Mouse (Mus musculus): Measurements from ENCODE around the gene Asb6.

DNA sequence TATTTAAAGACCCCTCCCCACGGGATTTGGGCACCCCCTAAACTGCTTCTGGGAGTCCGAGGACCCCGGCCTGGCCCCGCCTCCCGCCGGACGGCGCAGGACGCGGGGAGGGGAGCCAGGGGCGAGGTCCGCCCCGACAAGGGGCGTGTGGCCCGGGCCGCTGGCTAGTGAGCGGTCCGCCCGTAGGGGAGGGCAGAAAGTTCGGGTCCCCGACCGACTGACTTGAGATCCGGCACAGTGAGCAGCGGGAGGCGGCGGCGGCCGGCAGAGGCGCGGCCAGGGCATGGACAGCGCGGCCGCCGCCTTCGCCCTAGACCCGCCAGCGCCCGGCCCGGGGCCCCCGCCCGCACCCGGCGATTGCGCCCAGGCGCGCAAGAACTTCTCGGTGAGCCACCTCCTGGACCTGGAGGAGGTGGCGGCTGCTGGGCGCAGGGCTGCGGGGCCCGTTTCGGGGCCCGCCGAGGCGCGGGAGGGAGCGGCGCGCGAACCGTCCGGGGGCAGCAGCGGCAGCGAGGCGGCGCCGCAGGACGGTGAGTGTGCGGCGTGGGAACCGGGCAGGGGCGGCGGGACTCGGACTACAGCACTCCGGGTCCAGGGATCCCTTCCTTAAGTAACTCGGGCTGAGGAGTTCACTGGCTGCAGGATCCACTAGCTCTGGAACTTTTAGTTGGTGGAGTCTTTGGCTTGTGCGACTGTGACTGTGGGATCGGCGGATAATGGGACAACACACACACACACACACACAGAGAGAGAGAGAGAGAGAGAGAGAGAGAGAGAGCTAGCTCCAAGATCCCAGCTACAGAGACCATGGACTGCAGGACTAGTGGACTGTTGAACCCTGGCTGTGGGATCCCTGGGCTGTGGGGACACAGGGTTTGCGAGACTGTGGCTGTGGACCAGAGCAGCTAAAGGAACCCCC is 15.3 kb upstream of the Asb6 start:
- TF ChIP-seq POLR2A (IDR thresholded peaks at IDR 0.05; ENCODE audit: control insufficient read depth in 1 of 2, insufficient read depth in 1 of 2, low read depth in 1 of 2, low read length in 2 of 2, poor library complexity in 1 of 2) (no peak), CTCF (IDR thresholded peaks at IDR 0.05 in 2 of 3, conservative IDR thresholded peaks at IDR 0.05 in 1 of 3; ENCODE audit: control insufficient read depth in 1 of 3, insufficient read depth in 1 of 3, low read depth in 2 of 3, low read length in 3 of 3, poor library complexity in 1 of 3, severe bottlenecking in 1 of 3) (no peak), KAT2A (conservative IDR thresholded peaks at IDR 0.05; ENCODE audit: low read depth, low read length) (no peak)
